Mouse (Mus musculus) urinary bladder, postnatal 10 days (tissue): Measurements from ENCODE around the gene Plekhg3.

Experiments used
- DNase-seq: peaks from one replicate; pipeline ENCODE4 v3.0.0; 2022; ENCODE audit warnings: low spot score

Gene Plekhg3

GRCm38 (mm10) chr12:76527245-76527881, 3.3 kb upstream of the Plekhg3 start:
- DNase-seq = no peak

- no peak for DNase-seq
Measured at GRCm38 (mm10) chr12:76528766-76529165, 1.9 kb upstream of the Plekhg3 start.

DNA sequence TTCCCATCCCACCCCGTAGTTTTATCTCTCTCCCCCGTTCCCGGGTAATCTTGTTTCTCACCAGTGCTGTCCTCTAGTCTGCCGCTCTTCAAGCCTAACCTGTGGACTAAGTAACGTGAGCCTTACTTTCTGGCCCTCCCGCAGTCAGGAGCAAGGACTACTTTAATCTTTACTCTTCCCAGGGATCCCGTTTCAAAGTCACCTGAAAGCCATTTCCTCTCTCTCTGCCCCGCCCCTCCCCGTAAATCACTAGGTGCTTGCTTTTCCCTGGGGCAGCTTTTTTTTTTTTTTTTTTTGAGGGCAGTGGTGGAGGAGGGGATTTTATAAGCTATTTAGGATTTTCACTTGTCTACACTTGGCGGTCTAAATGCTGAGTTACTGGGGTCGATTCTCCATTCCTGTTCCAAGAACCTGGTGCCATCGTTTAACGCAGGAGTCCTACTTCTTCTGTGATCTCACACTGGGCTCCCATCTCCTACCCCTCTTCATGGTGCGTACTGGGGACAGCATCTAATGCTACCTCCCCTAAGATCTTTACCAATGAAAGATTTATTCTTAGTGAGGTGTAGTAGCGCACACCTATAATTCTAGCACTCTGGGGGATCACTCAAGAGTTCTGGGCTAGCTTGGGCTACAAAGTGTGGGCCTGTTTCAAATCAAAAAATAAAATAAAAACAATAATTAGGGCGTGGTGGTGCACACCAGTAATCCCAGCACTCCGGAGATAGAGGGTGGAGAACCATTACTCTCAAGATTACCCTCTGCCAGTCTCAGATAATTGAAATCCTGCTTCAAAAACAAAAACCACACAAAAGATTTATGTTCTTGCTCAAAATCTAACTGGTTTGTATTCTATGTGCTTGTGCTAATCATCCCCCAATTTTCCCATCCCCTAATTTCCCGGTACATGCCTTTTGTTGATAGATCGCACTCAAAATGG, 1.6 kb downstream of the Plekhg3 start:
- no peak for DNase-seq

GRCm38 (mm10) chr12:76532926-76533376, 2.3 kb downstream of the Plekhg3 start:
- DNase-seq = no peak

GRCm38 (mm10) chr12:76533377-76534222, 2.9 kb downstream of the Plekhg3 start:
- peak; percentile 63 for DNase-seq

GRCm38 (mm10) chr12:76534233-76534632, 3.5 kb downstream of the Plekhg3 start:
- no peak for DNase-seq

- DNase-seq = no peak
Measured at GRCm38 (mm10) chr12:76534641-76535283, 4.1 kb downstream of the Plekhg3 start.

- DNase-seq = no peak
Measured at GRCm38 (mm10) chr12:76535471-76535900, 4.8 kb downstream of the Plekhg3 start.

DNA sequence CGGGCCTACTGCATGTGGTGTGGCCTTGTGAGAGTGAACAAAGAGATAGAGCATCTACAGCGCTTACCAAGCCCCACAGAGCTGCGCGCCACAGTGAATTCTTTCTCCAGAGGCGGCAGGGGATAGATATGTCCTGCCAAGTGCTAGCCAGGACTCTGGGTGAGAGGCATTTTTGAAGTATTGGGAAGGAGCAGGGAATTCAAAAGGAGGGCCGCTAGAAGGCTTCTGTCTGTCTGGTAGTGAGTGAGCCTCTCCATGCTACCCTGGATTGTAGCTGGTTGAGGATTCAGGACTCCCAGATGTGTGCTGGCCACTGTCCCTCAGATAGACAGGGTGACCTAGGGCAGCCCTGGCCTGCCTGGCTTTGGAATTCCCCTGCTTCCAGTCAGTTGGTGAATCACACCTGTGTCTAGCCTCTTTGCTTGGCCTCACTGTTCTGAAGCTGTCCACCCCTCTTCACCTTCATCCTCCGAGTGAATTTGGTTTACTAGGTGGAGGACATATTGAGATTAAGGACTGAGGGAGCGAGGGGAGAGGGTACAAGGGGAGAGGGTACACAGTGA, 6.0 kb downstream of the Plekhg3 start:
- DNase-seq = no peak

- no peak for DNase-seq
Measured at GRCm38 (mm10) chr12:76537434-76537833, 6.7 kb downstream of the Plekhg3 start.

DNA sequence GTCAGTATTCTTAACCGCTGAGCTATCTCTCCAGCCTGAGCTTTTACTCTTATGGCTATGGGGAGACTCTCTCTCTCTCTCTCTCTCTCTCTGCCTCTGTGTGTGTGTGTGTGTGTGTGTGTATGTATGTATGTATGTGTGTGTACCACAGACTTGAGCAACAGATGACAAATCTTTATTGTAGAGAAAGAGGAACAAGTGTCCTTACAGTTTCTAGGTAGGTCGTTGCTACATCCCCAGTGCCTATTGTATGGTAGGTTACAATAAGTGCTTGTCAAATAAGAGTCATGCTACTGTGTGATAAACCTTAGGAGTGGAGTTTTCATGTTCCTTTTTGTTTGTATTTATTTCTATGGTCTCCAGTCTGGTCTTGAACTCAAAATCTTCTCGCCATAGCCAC, 9.5 kb downstream of the Plekhg3 start:
- no peak for DNase-seq

DNA sequence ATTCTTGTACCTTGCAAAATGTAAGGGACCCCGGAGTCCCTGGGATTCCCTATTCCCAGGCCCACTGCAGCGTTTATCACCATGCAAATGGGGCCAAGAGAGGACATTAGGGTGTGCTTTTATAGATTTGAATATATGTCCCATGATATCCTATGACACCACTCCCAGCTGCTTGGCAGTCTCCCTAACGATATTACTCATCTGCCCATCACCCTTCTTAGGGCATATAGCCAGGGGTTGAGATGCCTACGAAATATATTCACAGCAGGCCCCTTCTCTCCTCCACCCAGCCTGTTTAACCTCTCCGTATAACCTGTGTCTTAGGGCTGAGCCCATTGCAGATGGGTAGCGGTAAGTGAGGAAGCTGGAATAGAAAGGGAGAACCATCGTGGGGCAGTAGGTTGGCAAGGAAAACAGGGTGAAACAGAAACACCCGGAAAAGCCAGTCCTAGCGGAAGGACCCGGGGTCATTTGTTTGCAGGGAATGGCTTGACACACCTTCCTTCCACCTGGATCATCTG, 10.1 kb downstream of the Plekhg3 start:
- DNase-seq = no peak

DNA sequence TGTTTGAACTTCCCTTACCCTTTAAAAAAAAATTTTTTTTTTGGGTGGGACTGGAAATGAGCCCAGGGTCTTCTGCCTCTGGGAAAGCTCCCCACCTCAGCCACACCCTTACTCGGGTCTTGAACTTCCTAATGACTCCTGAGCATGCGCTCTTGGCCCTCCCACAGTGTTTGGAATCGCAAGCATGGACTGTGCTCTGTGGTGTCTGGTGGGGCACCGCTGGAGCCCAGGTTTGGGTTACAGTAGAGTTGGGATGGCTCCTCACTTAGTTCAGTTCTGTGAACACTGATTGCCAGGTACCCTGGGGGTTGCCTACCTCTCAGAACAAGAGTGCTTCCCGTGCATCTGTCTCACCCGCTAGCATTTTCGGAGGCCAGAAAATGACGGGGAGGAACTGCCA, 10.8 kb downstream of the Plekhg3 start:
- no peak for DNase-seq

DNA sequence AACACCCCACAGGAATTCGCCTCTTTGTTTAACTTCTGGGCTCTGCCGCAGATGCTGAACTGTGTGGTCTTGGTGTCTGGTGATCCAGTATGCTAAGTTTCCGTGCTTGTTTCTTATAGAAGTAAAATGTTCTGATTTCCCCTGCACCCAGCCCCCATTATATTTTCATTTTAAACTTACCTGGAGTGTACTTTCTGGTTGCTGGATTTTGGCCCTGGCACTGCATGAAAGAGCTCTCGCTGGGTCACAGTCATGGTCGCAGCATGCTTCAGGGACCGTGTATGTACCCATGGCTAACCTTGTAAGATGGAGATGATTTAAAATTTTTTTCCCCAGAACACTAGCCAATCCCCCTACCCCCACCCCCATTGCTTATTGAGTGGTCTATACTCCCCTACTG, 11.2 kb downstream of the Plekhg3 start:
- DNase-seq = no peak

DNA sequence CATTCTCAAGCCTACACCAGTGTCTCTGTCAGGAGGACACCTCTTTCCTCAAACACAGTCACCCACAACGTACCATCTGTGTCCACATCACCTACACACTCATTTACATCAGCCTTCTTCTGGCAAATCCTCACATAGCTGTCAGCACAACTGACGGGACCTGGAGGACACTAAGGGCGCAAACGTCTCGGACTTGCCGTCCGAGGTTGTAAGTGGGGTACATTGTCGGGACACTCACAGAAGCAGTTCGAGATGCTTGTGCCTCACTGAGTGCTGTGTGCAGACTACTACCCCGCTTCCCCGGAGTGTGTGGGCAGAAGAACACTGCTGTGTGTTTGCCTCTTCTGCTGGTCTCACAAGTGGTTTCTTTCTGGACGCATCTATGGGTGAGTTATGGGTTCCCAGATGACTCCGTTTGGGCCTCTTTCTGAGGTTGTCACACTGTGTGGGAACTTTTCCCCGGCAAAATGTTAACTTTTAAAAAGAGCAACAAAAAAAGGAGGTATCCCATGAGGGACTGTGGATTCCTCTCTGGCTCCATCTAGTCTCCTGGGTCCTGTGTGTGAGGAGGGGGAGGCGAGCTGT, 15.2 kb downstream of the Plekhg3 start:
- DNase-seq = no peak

GRCm38 (mm10) chr12:76546383-76547276, 15.9 kb downstream of the Plekhg3 start:
- no peak for DNase-seq

- no peak for DNase-seq
Measured at GRCm38 (mm10) chr12:76547409-76548081, 16.9 kb downstream of the Plekhg3 start.

DNA sequence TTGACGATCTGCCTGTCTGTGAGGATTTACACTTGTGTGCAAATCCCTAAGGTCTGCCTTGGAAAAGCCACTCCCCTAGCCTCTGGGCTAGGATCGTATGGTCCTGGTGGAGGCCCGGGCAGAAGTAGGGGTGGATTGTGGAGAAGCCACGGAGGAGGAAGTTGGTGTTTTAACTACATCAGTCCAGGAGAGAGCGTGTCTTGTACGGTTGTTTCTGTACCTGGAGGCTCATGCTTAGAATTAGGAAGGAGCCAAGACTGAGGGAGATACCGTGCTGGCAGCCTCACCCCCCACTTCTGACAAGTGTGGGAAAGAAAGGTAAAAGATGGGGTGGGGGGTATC, 17.4 kb downstream of the Plekhg3 start:
- DNase-seq = no peak

- no peak for DNase-seq
Measured at GRCm38 (mm10) chr12:76549203-76549602, 18.5 kb downstream of the Plekhg3 start.
